Mouse (Mus musculus): ENCODE measurements around the gene Hmga2.
A peak's percentile ranks its signal among the peaks of the same experiment; 100 is the strongest.

Gene Hmga2

GRCm38 (mm10) chr10:120422820-120423219 is 53.4 kb downstream of the Hmga2 start:
- no peak for DNase-seq

GRCm38 (mm10) chr10:120422050-120422449 is 54.2 kb downstream of the Hmga2 start:
- DNase-seq: peak; percentile 80

- DNase-seq: no peak
These were observed 55.2 kb downstream of the Hmga2 start for GRCm38 (mm10) chr10:120420971-120421629.

DNA sequence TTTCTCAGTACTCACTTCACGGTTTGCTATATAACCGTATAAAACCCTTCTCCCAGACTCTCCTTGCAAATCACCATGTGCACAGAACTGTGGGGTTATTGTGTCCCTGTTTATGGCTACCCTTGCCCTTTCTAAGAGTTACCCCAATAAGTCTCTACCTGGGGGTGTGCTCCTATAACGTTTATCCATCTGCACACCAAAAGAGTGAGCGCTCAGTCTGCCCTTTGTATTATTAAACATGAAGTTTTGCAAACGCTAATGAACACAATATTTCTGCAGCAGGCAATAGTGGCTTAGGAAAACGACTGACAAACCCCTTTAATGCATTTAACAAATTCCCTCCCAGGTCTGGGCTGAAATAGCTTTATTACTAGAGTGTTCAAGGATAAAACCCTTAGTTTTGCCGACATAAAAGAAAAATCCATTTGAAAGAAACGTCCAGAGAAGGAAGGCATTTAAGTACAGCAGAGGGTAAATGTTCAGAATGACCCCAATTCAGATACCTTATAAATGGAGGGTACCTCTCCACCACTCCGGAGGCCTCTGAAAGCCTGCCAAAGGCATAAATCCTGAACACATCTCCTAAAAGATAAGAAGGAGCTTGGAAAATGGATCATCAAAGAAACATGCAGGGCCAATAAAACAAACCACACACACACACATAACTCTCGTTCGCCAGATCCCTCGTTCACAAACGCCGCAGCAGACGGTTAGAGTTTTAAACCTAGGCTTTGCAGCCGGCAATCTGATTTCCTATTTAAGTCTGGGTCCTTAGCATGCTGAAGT is 57.3 kb downstream of the Hmga2 start:
- no peak for DNase-seq

- no peak for DNase-seq
These were observed 58.1 kb downstream of the Hmga2 start for GRCm38 (mm10) chr10:120418211-120418610.

GRCm38 (mm10) chr10:120417488-120418118 is 58.7 kb downstream of the Hmga2 start:
- peak; percentile 66 for DNase-seq

- no peak for DNase-seq
These were observed 59.2 kb downstream of the Hmga2 start for GRCm38 (mm10) chr10:120417116-120417487.

DNA sequence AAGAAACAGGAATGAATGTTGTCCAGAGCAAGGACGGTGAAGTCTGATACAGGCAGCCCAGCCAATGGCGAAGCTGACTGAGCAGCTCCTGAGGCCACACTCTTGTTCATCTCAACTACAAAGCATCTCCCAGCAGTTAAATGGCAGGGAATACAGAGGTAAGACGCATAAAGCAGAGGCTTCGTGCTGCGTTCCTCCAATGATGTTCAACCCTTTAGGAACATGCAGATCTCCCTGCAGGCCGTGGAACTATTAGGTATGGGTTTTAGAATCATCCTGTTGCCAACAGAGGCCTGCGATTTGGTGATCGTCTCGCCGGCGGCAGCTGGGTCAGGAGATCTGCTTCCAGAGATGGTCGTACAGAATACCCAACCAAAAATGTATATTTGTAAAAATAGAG is 59.6 kb downstream of the Hmga2 start:
- DNase-seq: no peak

DNA sequence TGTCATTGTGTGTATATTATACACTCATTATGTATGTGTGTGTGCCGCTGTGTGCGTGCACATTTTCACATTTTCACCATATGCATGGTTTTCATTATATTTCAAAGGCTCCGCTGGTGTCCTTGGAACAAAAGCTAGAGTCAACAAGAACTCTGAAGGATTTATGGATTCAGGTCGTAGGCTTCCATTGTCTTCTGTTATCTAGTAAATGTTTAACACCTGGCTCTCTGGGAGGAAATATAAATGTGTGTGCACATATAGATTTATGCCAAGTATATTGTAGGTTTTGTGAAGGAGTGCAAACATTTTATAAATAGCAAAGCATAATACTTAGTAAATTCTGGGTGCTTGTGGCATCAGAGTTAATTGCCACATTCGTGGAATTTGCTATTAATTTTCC is 64.1 kb downstream of the Hmga2 start:
- DNase-seq: no peak

DNA sequence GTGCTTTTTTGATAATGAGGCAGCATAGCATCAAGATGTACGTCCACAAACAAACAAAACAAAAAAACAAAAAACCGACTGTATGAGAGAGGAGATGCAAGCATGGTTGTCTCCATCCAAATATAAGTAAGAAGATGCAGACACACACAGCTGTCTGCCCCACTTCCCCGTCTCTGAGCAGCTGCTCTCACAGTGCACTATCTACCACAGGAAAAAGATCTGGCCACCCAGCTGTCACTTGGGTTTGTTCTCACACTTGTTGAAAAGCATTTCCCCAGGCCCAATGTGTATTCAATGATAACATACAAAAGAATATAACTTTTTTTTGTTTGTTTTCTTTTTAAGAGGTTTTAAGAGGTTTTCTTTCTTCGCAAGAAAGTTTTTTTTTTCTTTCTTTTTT is 65.3 kb downstream of the Hmga2 start:
- DNase-seq: no peak

DNA sequence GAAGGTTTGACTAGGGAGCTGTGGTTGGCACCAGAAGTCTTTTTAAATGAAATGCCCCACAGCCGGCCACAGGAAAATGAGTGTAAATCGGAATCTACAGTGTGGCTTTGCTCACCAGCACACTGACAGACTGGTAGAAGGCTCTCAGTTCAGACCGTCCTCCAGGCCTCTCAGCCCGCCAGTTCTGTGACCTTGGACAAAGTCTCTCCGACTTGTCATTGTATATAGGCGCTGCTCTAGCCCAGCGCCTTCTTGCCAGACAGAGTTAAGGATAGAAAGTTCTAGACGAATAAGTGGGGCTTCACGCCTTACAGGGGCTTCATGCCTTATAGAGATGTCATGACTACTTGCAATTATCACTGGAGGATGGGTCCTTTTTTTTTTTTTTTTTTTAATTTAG is 67.1 kb downstream of the Hmga2 start:
- DNase-seq: no peak

- no peak for DNase-seq
These were observed 69.0 kb downstream of the Hmga2 start for GRCm38 (mm10) chr10:120407230-120407629.

- no peak for DNase-seq
These were observed 70.2 kb downstream of the Hmga2 start for GRCm38 (mm10) chr10:120406038-120406437.

DNA sequence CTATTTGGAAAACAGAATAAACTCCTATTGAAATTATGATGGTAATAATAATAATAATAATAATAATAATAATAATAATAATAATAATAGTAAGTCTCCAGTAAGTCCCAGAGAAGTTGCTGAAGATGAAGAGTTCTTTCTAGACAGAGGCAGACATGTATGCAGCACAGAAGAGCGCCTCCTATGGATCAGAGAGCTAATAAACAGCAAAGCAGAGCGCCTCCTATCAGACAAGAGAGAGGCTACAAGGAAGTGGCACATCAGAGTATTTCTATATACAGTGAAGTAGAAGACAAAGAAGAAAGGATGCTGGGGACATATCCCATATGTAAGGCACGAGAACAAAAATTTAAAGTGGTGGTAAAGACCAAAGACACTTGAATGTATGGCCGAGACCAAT is 70.9 kb downstream of the Hmga2 start:
- DNase-seq: no peak

DNA sequence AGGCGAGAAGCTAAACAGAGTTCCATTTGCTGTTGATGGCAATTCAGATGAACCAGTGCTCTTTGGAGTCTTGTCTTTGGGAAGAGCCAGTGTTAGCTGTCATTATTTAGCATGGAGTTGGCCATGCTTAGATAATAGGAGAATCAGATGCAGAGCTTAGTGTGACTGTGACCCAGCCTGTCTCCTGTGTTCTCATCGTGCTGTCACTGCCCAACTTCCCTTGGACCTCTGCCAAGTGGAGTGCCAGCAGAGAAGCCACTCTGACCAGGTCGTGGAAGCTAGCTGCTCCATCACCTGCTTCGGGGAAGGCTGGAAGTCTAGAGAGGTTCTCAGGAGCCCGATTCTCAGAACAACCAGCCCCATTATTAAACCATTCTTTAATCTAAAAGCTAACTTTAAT is 73.3 kb downstream of the Hmga2 start:
- no peak for DNase-seq

DNA sequence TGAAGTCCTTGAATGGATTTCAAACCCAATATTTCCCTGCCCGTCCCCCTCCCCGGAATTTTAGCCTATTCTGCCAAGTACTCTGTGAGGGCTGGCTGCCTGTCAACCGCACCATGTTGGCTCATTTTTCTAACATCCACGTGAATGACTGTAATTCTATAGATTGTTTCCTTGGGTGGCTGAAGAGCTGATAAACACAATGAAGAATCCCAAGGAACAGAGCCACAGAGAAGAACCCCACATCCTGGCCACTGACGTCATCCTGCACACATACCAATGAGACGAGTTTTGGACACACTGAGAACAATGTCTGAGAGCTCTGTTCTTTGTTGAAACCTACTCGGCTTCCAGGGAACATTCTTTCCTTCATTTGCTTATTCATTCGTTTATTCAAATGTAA is 74.5 kb downstream of the Hmga2 start:
- DNase-seq: no peak

DNA sequence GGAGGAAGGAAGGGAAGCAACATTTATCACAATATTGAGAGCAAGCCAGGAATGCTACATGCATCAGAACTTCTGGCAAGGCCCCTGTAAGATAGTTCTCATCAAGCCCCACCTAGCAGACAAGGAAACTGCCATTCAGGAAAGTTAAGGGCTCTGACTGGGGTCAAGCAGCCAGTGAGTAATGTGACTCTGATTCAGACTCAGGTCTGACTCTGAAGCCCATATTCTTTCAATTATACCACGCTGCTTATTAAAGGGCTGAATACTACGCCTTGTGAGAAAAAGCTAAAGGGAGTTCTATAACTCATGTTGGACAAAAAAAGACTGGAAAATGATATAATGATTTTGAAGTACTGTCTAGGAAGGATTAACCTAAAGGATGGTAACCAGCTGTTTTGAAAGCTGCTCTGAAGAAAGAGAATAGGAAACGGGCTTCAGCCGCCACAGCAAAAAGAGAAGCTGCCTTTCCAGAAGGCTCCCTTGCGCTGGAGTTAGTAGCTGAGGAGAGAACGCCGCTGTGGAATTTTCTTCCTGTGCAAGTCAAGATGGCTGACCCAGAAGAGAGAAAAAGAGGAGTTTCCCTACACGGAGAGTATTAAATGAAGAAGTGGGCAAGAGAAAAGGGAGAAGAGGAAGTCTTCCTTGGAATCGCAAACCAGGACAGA is 76.3 kb downstream of the Hmga2 start:
- DNase-seq: no peak

- no peak for DNase-seq
These were observed 77.5 kb downstream of the Hmga2 start for GRCm38 (mm10) chr10:120398745-120399144.

GRCm38 (mm10) chr10:120397211-120397631 is 79.0 kb downstream of the Hmga2 start:
- DNase-seq: no peak

DNA sequence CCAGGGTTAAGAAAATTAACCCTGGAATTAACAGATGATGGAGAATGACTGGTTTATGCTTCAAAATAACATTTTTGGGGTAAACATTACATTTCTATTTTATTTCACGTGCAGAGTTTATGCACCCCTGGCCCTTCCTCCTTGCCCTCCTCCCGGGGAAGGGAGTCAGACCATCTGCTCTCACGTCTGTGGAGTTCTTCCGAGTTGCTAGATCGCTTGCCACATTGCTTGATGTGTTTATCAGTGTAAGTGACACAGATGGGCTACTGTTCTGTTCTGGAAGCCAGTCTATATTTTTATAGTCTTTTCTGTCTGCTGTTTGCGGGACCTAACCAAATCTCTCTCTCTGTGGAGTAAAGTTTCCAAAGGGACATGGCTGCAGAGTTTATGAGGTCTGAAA is 80.7 kb downstream of the Hmga2 start:
- no peak for DNase-seq

DNA sequence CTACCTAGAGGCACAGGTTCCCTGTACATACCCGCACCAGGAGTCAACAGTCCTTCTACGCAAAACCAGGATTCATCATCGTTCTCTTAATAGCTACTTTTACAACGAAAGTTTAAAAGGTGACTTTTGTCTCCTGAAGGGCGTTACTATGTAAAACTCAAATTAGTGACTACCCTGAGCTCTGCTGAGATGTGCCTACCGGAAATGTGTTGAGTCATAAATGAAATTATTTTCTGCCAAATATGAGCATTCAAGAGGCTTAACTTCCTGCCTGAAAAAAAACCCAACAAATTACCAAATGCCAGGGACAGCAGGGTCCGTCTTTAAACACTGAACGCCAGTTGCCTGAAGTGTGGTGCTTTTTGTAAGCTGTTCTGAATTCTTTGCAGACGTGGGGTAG is 81.5 kb downstream of the Hmga2 start:
- DNase-seq: no peak

DNA sequence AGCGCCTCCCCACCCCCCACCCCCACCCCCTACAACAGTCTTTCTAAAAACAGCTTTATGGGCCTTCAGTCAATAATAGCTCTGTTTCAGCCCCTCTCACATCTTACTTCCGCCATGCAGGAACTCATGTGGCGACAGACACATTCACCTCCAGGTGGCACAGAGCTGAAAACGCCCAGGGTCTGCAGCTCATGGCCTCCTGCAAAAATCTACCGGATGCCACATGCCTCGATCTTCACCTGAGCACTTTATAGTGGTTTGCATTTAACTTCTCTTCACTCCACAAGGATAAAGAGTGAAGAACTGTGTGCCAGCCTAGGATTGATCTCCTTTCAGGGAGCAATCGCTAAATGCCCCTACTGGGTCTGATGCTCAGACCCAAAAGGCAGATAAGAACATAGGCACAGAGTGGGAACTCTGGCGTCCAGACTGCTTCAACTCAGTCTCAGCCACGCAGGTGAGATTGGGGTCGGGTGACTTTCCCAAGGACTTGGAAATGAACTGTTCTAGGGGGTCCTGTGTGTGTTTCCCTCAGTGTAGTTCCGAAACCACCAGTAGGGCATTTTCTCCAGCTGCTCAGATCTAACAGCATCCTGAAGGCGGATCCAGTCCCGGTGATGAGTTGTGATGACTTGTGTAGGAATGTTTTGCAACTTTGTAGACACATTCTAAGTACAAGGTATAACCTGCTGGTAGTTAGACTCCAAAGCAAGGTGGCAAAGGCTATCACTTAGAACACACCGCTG is 84.1 kb downstream of the Hmga2 start:
- DNase-seq: no peak

Measured in kidney, adult 9 months (tissue).